Mouse (Mus musculus) bone marrow, adult 2 months (tissue): ENCODE measurements around the gene Ptger2. TPM values are rescaled to one million over a fixed set of nuclear protein-coding genes. Genes with fewer than 3 reads are reported as not detected.

Source experiments
- H3K27ac ChIP-seq: fragments of 200-500 bp; 2 replicates; pipeline ENCODE4 v1.5.1; 2012; ENCODE audit warnings: low read depth, mild to moderate bottlenecking, control low read depth, inconsistent platforms, low read length; ENCODE audit not compliant: control insufficient read depth, poor library complexity, insufficient read depth
- H3K4me1 ChIP-seq: fragments of 200-500 bp; 2 replicates; pipeline ENCODE4 v1.6.1; 2011; ENCODE audit warnings: low read length; ENCODE audit not compliant: control insufficient read depth, insufficient read depth
- H3K4me3 ChIP-seq: fragments of 200-500 bp; replicated peaks from 2 replicates; pipeline ENCODE3; 2011; ENCODE audit warnings: mild to moderate bottlenecking, low read depth, low read length, control low read depth; ENCODE audit not compliant: control insufficient read depth
- CTCF ChIP-seq: fragments of 200-500 bp; IDR thresholded peaks from 2 replicates; pipeline ENCODE4 v1.5.1; 2011; ENCODE audit warnings: low read length, control low read depth; ENCODE audit not compliant: control insufficient read depth, insufficient read depth
- POLR2A ChIP-seq: fragments of 200-500 bp; IDR thresholded peaks from 2 replicates; pipeline ENCODE4 v1.6.1; 2011; ENCODE audit warnings: low read depth, mild to moderate bottlenecking, control low read depth, low read length, borderline replicate concordance; ENCODE audit not compliant: control insufficient read depth
- WGBS: fragments of 180-500 bp; shearing (Covaris S2); methylation state at CpG from one replicate; pipeline ENCODE4 v1.1.7; 2018; 5-methylcytosine and 5-hydroxymethylcytosine counted together
- polyA plus RNA-seq: library from polyadenylated mRNA; stranded (reverse); fragments of >200 nt; gene quantifications from 2 replicates; pipeline ENCODE4 v1.2.4, GENCODE M21; 2011; ENCODE audit warnings: low replicate concordance; ENCODE audit not compliant: missing spikeins, insufficient read depth, insufficient read length

Ptger2 gene
- polyA plus RNA-seq, 1 experiment = 3.7 TPM

- Histone ChIP-seq H3K4me1 (peaks cover 3% of the 10 kb centered on the region; the same call in 1 of the 2 replicates), H3K4me3 (peak overlapping the region; percentile 95), H3K27ac (peak overlapping the region; percentile 95)
- under 1% methylated on average over 45 of the region's 45 CpGs for WGBS
- TF ChIP-seq POLR2A = no peak
- TF ChIP-seq CTCF = no peak
Observed at GRCm38 (mm10) chr14:44989017-44989721, 1.2 kb downstream of the Ptger2 start.

- 25% methylated on average over 4 of the region's 4 CpGs for WGBS
- H3K4me3 ChIP-seq = peak overlapping the region; percentile 95
- H3K4me1 ChIP-seq = peaks cover 3% of the 10 kb centered on the region; the same call in 1 of the 2 replicates
- peak overlapping the region; percentile 95 for H3K27ac ChIP-seq
- TF ChIP-seq CTCF (no peak), POLR2A (no peak; the same call in 1 of the 2 replicates)
Observed at GRCm38 (mm10) chr14:44989751-44990150, 1.8 kb downstream of the Ptger2 start.

DNA sequence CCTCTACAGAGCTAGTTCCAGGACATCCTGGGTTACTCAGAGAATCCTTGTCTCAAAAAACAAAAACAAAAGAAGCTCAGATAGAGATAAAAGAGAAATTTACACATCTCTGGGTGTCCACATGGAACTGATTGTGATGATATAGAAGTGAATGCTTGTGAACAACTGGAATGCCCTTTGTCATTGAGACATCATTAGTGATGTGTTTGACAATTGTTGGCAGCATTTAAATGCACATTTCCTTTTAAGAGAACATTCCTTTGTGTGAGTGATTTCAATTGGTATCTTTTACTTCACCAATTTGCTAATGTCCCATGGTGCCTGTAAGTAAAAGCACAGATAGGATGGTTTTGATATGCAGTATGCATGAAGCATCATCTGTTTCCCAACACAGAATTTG lies 6.3 kb downstream of the Ptger2 start:
- Histone ChIP-seq H3K27ac (no peak overlapping the region), H3K4me3 (no peak overlapping the region), H3K4me1 (peaks cover 1% of the 10 kb centered on the region; the same call in 1 of the 2 replicates)
- TF ChIP-seq POLR2A (no peak), CTCF (no peak)

DNA sequence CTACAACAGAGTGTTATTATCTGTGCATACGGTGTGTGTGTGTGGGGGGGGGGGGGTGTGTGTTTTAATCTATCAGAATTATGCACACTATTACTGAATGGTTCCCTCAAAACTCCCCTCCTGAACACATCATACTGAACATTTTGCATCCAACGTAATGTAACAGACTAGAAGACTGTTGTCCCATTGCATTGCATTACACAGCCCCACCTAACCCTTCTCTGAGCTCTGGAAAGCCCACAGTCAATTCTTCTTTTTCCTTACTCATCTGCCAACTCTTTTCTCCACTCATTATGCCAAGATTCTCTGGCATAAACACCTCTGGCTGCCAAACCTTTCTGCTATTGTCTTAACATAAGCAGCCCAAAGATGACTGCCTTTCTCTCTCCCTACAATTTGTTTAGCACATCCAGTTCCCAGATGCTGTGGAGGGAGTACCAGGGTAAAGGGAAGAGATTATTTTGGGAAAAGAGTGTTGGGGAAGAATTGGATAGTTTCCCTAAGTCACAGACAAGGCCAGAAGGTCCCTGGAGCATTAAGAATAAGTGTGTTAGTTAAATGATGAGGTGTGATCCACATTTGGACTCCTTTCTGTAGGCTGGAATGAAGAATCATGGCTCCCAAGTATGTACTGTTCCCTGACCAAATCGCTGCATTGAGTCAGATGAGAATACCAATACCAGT lies 12.2 kb downstream of the Ptger2 start:
- Histone ChIP-seq H3K4me1 (no peaks in the 10 kb centered on the region; the same call in 1 of the 2 replicates), H3K27ac (no peak overlapping the region), H3K4me3 (no peak overlapping the region)
- WGBS = 78% methylated on average over 3 of the region's 3 CpGs
- TF ChIP-seq POLR2A = no peak
- TF ChIP-seq CTCF = no peak

DNA sequence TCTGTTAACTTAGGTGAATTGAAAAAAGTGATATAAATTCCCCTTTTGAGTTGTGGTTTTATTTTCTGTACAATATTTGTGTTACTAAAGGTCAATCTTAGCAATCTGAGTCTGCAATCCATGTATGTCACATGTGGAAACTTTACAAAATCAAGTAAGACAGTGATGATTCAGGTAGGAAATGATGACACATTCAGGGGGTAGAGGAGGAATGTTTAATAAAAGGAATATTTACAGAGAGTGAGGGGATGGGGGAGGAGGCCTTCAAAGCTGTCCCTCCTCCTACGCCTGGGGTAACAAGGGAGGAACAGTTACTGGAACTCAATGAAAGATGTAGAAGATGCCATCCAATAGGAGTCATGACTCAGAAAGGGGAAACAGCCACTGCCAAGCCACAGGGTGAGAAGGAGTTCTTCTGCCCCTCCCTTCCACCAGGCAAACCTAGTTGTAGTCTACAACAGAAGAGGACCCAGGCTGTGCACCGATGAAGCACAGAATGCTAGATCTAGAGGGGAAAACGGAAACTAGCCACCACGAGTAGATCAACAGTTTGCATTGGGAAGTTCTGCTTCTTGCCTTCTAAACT lies 17.8 kb downstream of the Ptger2 start:
- Histone ChIP-seq H3K27ac (no peak overlapping the region), H3K4me1 (peaks cover 3% of the 10 kb centered on the region; the same call in 1 of the 2 replicates), H3K4me3 (no peak overlapping the region)
- TF ChIP-seq CTCF (no peak), POLR2A (no peak)
- 7% methylated on average over 4 of the region's 4 CpGs for WGBS

GRCm38 (mm10) chr14:45009242-45009641 lies 21.2 kb downstream of the Ptger2 start:
- no peak overlapping the region for H3K27ac ChIP-seq
- WGBS = 87% methylated on average over 1 of the region's 1 CpGs
- H3K4me3 ChIP-seq = no peak overlapping the region
- peaks cover 3% of the 10 kb centered on the region; the same call in 1 of the 2 replicates for H3K4me1 ChIP-seq
- TF ChIP-seq POLR2A (no peak), CTCF (no peak)

- TF ChIP-seq CTCF (no peak), POLR2A (no peak)
- 15% methylated on average over 2 of the region's 2 CpGs for WGBS
- no peaks in the 10 kb centered on the region for H3K4me1 ChIP-seq
Observed at GRCm38 (mm10) chr14:45011260-45011659, 23.3 kb downstream of the Ptger2 start.

GRCm38 (mm10) chr14:45011671-45012070 lies 23.7 kb downstream of the Ptger2 start:
- TF ChIP-seq CTCF (no peak), POLR2A (no peak)
- 73% methylated on average over 6 of the region's 6 CpGs for WGBS
- H3K27ac ChIP-seq = no peak overlapping the region
- H3K4me3 ChIP-seq = no peak overlapping the region
- no peaks in the 10 kb centered on the region for H3K4me1 ChIP-seq

More at GRCm38 (mm10) chr14:45011260-45011659, 23.3 kb downstream of the Ptger2 start:
- Histone ChIP-seq H3K4me3 (no peak overlapping the region), H3K27ac (no peak overlapping the region)
